Mouse (Mus musculus) limb, embryonic 14.5 days (tissue): ENCODE measurements around the gene Nlgn2. TPM values are rescaled to one million over a fixed set of nuclear protein-coding genes. Genes with fewer than 3 reads are reported as not detected.
A peak's percentile ranks its signal among the peaks of the same experiment; 100 is the strongest.

Source experiments
- ATAC-seq: fragments of 200-750 bp; cut with Nextera tagmentation; 2 replicates; pipeline ENCODE4 v1.8.0; 2017; ENCODE audit warnings: low read depth, moderate number of reproducible peaks, moderate TSS enrichment; ENCODE audit not compliant: low FRiP score
- DNase-seq: peaks from one replicate; pipeline ENCODE4 v3.0.0-alpha.2; 2015; ENCODE audit warnings: low spot score
- H3K27ac ChIP-seq: fragments of 300-500 bp; sonication (generic); replicated peaks from 2 replicates; pipeline ENCODE4 v1.5.1; 2014; ENCODE audit warnings: low read depth, mild to moderate bottlenecking, low read length, moderate library complexity, mixed read lengths
- H3K27me3 ChIP-seq: fragments of 300-500 bp; sonication (generic); 2 replicates; pipeline ENCODE4 v1.6.1; 2014; ENCODE audit warnings: low read length, mixed read lengths; ENCODE audit not compliant: control insufficient read depth, insufficient read depth
- H3K36me3 ChIP-seq: fragments of 300-500 bp; sonication (generic); 2 replicates; pipeline ENCODE4 v1.6.1; 2014; ENCODE audit warnings: mild to moderate bottlenecking, low read length, moderate library complexity, mixed read lengths; ENCODE audit not compliant: control insufficient read depth, insufficient read depth
- H3K4me1 ChIP-seq: fragments of 300-500 bp; sonication (generic); 2 replicates; pipeline ENCODE4 v1.6.1; 2014; ENCODE audit warnings: antibody characterized with exemption, low read length, mixed read lengths; ENCODE audit not compliant: control insufficient read depth, insufficient read depth
- H3K4me2 ChIP-seq: fragments of 300-500 bp; sonication (generic); replicated peaks from 2 replicates; pipeline ENCODE4 v1.6.1; 2014; ENCODE audit warnings: low read depth, mild to moderate bottlenecking, low read length, moderate library complexity; ENCODE audit not compliant: severe bottlenecking
- H3K4me3 ChIP-seq: fragments of 300-500 bp; sonication (generic); replicated peaks from 2 replicates; pipeline ENCODE4 v1.5.1; 2014; ENCODE audit warnings: low read length
- H3K9ac ChIP-seq: fragments of 300-500 bp; sonication (generic); 2 replicates; pipeline ENCODE4 v1.6.1; 2014; ENCODE audit warnings: mild to moderate bottlenecking, low read depth, low read length, moderate library complexity; ENCODE audit not compliant: severe bottlenecking
- H3K9me3 ChIP-seq: fragments of 300-500 bp; sonication (generic); 2 replicates; pipeline ENCODE4 v1.6.1; 2016; ENCODE audit warnings: low read length; ENCODE audit not compliant: control insufficient read depth
- POLR2A ChIP-seq: fragments of 200-500 bp; IDR thresholded peaks from 2 replicates; pipeline ENCODE4 v1.8.0; 2012; ENCODE audit warnings: inconsistent platforms, mild to moderate bottlenecking, moderate library complexity, borderline replicate concordance; ENCODE audit not compliant: insufficient read depth, insufficient read length; ENCODE audit errors: extremely low read depth
- WGBS: fragments of 180-500 bp; shearing (Covaris S2); extraction: QIAGEN DNeasy Blood & Tissue Kit; methylation state at CpG from one replicate; pipeline ENCODE4 v1.1.7; 2014; 5-methylcytosine and 5-hydroxymethylcytosine counted together
- polyA plus RNA-seq, 2 experiments: library from polyadenylated mRNA; depleted of rRNA in 1 of 2; stranded (reverse) in 1 of 2; unstranded in 1 of 2; fragments of >200 nt; fragmentation: Nextera tagmentation in 1 of 2; extraction: Ambion mirVana in 1 of 2; gene quantifications; 2 replicates each; pipeline versions ENCODE4 v1.2.1 to v1.2.3; 2012 to 2014

Nlgn2 gene
- polyA plus RNA-seq, 2 experiments: 11.1 to 96.0 TPM

DNA sequence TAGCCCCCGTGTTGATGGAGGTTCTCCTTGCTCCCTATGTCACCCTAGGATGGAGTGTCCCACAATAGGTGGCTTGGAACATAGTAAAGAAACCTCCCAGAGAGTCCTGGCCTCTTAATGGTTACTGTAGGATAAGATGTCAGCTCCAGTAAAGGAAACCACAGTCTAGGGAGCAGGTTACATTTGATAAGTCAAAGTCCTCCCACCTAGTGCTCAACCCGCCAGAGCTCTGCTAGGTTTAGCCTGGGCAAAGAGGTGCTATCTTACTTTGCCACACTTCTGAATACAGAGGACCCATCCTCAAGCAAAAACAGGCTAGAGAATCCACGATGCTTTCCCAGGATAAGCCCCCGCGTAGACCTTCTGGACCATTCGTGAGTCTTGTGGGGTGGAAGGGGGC is 41.4 kb upstream of the Nlgn2 start:
- H3K27me3 ChIP-seq: no peaks in the 10 kb centered on the region
- H3K27ac ChIP-seq: no peak overlapping the region
- peak overlapping the region; percentile 79; the same call in 1 of the 2 replicates for H3K4me2 ChIP-seq
- peak overlapping the region; percentile 46; the same call in 1 of the 2 replicates for H3K4me3 ChIP-seq
- no peak for DNase-seq
- H3K36me3 ChIP-seq: no peaks in the 10 kb centered on the region
- H3K4me1 ChIP-seq: peaks cover 26% of the 10 kb centered on the region
- WGBS: 92% methylated on average over 6 of the region's 6 CpGs
- H3K9ac ChIP-seq: no peak overlapping the region
- TF ChIP-seq POLR2A: no peak
- H3K9me3 ChIP-seq: no peaks in the 10 kb centered on the region
- no peak for ATAC-seq

DNA sequence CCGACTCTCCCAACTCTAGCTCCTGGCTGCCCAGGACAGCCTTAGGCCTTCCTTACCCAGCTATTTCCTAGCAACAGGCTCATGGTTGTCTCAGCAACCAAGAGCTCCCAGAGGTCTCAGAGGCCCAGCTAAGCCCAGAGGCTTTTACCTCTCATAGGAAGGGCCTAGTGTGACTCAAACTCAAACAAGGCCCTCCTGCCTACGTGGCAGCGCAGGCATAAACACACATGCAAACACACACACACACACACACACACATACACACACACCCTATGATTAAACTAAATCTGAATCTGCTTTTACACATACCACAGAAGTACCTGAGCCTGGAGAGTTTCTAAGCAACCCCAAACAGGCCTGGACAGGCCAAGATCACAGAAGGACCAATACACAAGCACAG is 40.8 kb upstream of the Nlgn2 start:
- Histone ChIP-seq H3K4me3 (no peak overlapping the region), H3K36me3 (no peaks in the 10 kb centered on the region), H3K27ac (no peak overlapping the region), H3K9me3 (no peaks in the 10 kb centered on the region), H3K9ac (no peak overlapping the region), H3K4me2 (0 out of 2 replicates have a peak overlapping the region, but pooled peaks have one; percentile 5), H3K4me1 (peaks cover 26% of the 10 kb centered on the region), H3K27me3 (no peaks in the 10 kb centered on the region)
- no peak for DNase-seq
- 82% methylated on average over 3 of the region's 3 CpGs for WGBS
- no peak for TF ChIP-seq POLR2A
- ATAC-seq: no peak

GRCm38 (mm10) chr11:69877878-69878277 is 40.3 kb upstream of the Nlgn2 start, which contains the start of gene Tmem95:
Gene Tmem95, minus strand, starts transcription at chr11:69878018.
- peaks cover 26% of the 10 kb centered on the region for H3K4me1 ChIP-seq
- no peak for DNase-seq
- no peak for TF ChIP-seq POLR2A
- peak within 1 kb of the TSS; percentile 19 for H3K4me3 ChIP-seq
- 90% methylated on average over 11 of the region's 11 CpGs for WGBS
- H3K27me3 ChIP-seq: no peaks in the 10 kb centered on the region
- H3K36me3 ChIP-seq: no peaks in the 10 kb centered on the region
- H3K9ac ChIP-seq: peak within 1 kb of the TSS; percentile 34
- H3K9me3 ChIP-seq: no peaks in the 10 kb centered on the region
- peak within 1 kb of the TSS; percentile 27; the same call in 1 of the 2 replicates for H3K4me2 ChIP-seq
- no peak within 1 kb of the TSS for H3K27ac ChIP-seq
- no peak for ATAC-seq

DNA sequence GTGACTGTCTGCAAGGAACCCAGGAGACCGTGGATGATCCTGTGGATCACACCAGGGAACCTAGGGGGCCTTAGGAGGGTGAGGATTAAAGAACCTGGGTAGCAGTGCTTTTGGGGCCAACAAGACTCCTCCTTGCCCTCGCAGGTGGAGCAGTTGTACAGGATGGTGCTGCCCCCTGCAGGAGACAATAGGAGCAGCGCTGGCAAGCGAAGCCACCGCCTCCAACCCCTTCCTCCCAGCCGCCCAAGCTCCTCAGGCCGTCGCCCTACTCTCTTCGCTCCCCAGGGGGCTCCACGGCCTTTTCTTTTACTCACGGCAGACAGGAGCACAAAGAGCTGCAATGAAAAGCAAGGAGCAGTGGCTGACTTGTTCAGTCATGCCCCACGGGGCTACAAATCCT is 39.3 kb upstream of the Nlgn2 start:
- H3K4me1 ChIP-seq: peaks cover 26% of the 10 kb centered on the region
- 1% methylated on average over 11 of the region's 12 CpGs for WGBS
- H3K36me3 ChIP-seq: no peaks in the 10 kb centered on the region
- no peaks in the 10 kb centered on the region for H3K27me3 ChIP-seq
- TF ChIP-seq POLR2A: no peak
- no peaks in the 10 kb centered on the region for H3K9me3 ChIP-seq
- H3K4me3 ChIP-seq: peak overlapping the region; percentile 19
- peak overlapping the region; percentile 27; the same call in 1 of the 2 replicates for H3K4me2 ChIP-seq
- ATAC-seq (no peak), DNase-seq (peak; percentile 81)
- H3K9ac ChIP-seq: peak overlapping the region; percentile 34
- H3K27ac ChIP-seq: 0 out of 2 replicates have a peak overlapping the region, but pooled peaks have one; percentile 38

- Histone ChIP-seq H3K4me1 (peaks cover 22% of the 10 kb centered on the region), H3K27ac (peak overlapping the region; percentile 38), H3K9ac (no peak overlapping the region), H3K36me3 (no peaks in the 10 kb centered on the region), H3K9me3 (no peaks in the 10 kb centered on the region), H3K27me3 (no peaks in the 10 kb centered on the region), H3K4me2 (no peak overlapping the region), H3K4me3 (no peak overlapping the region)
- TF ChIP-seq POLR2A: no peak
- peak; percentile 58 for DNase-seq
- no peak for ATAC-seq
- WGBS: 66% methylated on average over 7 of the region's 7 CpGs
These were observed 38.6 kb upstream of the Nlgn2 start for GRCm38 (mm10) chr11:69876186-69876585.
